Mouse (Mus musculus): Measurements from ENCODE around the gene Ccdc137.
A peak's percentile ranks its signal among the peaks of the same experiment; 100 is the strongest.

Ccdc137 gene

DNA sequence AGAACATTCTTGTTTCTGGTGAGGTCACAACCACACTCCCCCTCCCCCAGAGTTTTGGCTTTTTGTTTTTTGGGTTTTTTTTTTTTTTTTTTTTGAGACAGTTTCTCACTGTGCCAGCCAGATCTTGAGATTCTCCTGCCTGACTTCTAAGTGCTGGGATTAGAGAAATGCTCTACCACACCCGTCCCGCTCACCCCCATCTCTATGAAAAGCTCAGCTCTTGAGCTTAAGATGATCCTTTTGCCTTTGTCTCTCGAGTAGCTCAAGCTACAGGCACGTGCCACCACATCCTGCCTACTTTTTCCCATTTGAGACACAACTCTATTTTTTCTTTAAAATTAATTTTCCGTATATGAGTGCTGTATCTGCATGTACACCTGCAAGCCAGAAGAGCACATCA is 6.5 kb downstream of the Ccdc137 start:
- DNase-seq = no peak

DNA sequence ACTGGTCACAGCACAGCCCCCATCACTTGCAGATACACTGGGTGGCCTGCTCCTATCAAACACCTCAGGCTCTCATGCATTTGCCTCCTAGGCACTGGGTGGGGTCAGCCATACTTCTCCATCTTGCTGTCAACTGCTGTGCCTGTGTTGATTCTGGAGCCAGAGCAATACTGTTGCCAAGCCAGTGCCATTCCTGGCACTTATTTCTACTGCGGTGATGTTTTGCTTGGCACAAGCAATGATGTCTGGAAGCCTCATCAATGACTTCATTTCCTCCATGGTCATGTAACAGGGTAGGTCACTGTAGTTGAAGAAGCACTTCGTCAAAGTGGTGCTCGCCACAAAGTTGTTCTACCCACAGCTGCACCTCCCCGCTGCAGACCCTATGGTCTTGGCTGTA is 7.6 kb downstream of the Ccdc137 start:
- no peak for DNase-seq

DNA sequence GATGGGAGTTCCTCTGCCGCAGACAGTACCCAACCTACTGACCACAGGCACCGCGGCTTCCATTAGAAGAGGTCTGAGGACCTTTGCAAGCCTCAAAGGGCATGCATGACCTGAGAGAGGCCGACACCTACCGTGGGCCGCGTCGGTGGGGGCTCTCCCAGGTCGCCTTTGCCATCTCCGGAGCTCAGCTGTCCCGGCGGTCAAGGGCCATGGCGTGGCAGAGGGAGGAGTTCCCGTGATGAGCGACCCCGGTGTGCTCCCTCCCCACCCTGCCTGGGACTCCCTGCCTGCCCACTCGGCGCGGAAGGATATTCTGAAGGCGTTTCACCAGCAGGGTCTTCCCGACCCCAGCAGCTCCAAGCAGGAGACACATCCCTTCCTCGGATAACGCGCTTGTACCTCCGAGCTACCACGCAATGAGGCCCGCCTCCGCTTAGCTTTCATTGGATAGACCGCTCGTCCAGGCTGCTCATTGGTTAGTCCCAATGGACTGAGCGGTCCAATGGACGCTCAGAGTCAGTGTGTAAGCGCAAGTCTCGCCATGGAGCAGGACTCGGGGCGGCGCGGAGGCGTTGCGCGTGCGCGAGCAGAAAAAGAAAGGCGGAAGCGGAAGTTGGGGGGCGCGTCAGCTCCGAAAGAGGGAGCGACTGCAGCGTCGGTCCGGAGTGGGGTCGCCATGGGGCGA is 9.3 kb downstream of the Ccdc137 start, which contains the start of gene Arl16:
Gene Arl16 (minus strand): TSS at position 557 of the 685 bp plus-strand sequence.
- DNase-seq = peak; percentile 96

DNA sequence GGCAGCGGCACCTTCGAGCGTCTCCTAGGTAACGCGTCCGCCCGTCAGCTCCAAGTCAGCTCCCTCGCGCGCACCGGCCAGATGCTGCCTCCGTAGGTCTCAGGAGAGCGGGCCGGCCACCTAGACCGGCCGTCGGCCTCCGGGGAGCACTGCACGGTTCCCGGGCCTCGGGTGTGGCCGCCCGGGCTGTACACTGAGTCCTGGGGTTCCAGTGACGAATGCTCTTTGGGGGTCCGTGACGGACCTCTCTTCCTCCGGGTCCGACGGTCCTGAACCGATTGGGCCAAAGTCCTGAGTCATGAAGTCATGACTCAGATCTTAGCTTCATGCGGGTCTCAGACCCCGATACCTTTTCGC is 9.8 kb downstream of the Ccdc137 start:
- no peak for DNase-seq

DNA sequence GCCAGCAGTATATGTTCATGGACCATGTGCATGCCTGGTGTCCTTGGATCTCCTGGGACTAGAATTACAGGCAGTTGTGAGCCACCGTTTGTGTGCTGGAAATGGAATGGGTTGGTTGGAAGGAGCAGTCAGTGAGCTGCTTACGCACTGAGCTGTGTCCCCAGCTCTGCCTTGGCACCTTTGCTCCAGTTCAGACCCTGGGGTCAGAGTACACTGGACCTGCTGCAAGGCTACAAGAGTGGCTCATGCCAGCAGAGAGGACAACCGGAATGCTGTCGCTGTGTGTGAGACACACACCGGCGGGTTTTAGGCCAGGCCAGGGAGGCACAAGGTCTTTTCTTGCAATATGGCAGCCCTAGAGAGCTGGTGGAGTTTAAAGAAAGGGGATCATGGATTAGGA is 14.1 kb downstream of the Ccdc137 start:
- no peak for DNase-seq

DNA sequence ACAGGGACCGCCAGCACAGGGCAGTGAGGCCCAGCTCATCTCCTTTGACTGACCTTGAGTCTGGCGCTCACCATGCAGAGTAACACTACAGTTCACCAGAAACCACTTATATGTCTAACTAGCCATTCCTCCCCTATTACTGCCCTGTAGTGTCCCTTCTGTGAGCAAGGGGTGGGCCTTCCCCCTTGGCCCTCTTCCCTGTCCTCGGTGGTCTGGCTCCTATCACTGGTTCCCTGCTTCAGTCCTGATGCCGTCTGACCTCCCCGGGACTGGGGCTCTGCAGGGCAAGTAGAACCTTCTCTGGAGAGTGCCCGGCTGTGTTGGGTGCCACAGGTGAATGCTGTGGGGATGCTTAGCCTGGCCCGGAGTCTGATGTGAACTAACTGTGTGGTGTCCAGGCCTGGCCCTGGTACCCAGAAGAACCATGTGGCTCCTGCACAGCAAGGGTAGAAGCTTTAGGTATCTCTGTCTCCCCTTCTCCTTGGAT is 25.6 kb downstream of the Ccdc137 start:
- DNase-seq = no peak

DNA sequence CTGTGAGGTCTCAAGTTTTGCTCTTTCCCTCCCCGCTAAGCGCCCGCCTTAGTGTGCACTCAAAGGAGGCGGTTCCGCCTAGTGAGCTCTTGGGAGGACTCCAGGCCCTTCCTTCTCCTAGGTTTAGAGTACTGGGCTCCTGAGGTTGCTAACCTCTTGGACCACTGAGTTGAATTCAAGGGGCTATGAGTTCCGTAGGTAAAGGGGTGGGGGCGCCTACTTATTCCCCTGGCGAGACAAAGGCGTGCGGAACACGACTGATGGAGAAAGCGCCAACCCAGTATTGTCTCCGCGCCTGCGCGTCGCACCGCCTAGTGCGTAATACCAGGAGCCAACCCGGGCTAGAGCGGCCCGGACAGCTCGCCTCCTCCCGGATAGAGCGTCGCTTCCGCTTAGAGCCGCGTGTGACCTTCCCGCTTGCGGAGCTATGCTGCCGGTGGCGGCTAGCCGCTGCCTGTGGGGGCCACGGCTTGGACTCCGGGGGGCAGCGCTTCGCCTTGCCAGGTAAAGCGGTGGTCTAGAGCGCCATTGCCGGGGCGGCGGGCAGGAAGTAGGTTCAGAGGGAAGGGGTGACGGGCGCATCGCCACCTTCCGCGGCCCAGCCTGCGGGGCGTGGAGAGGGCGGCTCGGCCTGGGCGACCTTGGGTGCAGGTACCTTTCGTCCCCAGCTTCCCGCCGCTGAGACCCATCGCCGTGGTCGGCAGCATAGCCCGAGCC is 26.5 kb downstream of the Ccdc137 start, which contains the start of gene Mrpl12:
Gene Mrpl12 (plus strand): TSS at position 349 of the 717 bp plus-strand sequence.
- DNase-seq = peak; percentile 89

DNA sequence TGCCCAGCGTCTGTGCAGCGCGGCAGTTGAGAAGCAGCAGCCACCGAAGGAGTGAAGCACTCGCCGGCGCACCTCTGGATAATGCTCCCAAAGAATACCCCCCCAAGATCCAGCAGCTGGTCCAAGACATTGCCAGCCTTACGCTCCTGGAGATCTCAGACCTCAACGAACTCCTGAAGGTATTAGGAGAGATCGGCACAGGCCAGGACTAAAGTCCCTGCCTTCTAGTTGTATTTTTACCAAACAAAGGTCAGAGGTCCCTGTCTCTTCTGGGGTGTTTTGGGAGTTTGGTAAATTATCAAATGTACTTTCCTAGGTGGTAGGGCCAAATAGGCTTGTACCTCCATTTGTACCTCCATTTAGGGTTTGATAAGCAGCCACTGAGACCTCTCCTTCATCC is 27.3 kb downstream of the Ccdc137 start:
- DNase-seq = no peak

DNA sequence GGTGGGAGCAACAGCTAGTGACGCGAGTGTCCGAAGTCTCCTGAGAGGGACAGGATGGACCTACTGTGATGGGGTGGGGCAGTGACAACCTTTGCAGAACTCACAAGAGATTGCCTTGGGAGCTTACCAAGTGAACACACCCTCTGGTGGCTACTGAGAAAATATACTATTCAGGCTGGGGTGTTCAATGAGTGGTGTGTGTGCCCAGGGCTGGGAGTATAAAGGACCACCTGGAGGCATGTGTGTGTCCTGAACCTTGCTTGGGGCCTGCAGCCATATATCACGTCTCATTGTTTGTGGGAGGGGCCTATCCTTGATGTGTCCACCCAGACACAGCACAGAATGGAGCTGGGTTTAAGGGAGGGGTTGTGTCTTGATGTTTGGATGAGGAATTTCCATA is 30.6 kb downstream of the Ccdc137 start:
- no peak for DNase-seq

DNA sequence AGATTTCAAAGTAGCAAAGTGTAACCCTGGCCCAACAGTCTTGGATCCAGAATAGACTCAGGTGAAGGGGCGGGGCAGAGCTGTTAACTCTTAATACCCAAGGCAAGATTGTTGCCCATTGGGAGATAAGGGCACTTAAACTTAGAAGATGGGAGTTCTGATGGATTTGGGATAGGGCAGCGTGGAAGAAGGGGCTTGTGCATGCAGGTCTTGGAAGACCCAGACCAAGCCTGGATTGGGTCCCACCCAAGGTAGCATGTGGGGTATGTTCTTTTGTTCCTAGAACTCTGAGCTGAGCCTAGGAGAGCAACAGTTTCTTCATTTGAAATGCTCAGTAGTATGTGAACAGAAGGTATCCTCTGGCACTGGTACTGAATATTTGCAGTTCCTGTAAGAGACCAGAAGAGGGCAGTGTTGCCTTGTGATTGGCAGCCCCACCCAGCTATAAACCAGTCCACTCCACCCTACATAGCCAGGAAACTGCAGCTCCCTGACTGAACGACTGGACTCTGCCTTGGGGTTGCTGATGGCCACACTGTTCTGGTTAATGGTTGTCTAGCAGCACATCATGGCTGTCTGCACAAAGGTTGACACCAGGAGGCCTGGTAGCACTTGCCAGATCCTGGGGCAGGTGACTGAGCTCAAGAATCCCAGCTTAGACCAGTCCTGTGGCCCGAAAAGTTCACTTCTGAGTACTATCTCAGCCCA is 31.3 kb downstream of the Ccdc137 start:
- peak; percentile 62 for DNase-seq

DNA sequence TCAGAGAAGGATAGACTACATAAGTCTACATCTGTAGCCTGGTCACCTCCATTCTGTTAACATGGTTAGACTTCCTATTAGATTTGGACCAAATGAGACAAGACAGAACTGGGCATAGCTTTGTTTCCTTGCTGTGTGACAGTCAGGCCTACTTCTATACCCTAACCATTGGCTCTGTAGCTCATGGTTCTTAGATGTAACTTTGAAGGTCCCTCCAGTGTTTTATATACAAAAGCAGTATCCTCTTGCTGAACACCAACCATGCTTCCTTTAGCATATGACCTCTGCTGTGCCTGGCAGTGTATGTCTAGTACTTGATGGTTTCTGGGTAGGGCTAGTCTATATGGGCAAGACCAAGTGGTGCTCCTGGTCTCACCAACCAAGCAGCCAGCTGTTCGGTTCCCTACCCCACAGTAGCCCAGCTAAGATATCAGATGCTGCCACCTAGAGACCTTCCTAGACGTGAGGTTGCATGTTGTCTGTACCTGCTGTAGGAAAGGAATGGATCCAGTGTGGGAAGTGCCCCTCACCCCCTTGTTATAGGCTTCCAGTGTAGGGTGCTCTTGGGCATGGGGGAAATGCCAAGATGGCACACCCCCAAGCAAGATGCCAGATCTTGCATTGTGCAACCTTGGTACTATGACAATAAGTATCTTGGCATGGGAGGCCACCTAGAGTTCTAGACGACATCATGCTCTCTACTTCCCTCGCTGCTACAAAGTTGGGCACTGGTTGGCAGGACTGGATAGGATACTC is 32.6 kb downstream of the Ccdc137 start:
- DNase-seq = no peak

DNA sequence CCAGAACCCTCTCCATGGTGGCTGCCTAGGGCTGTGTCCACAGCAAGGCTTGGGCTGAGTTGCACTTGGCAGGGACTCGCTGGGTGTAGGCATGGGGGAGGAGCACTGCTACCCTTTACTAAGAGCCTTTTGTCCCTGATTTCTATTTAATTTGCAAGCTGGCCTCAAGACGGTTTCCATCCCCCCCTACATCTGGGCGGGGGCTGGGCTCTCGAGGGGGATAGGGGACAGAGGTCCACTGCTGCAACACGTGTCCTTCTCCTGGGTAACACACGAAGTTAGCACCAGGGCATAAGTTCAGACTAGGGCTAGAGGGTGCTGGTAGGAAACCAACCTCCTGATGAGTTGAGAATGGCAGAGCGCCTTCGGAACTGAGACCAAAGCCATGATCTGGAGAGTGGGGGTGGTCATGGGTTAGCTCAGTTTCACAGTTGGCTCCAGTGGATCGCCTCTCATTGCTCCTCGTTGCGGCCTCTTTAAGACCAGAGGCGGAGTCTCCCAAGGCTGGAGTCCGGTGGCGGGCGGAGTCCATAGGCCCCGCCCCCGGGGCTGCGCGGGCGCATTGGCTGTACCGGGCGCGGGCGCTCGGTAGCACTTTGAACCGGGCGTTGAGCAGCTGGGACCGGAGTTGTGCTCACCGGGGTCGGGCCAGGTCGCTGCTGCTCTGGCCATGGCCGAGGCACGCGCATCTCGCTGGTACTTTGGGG is 33.6 kb downstream of the Ccdc137 start, which contains the start of gene Slc25a10:
Gene Slc25a10 (plus strand): TSS at position 524 of the 707 bp plus-strand sequence.
- DNase-seq = peak; percentile 84

DNA sequence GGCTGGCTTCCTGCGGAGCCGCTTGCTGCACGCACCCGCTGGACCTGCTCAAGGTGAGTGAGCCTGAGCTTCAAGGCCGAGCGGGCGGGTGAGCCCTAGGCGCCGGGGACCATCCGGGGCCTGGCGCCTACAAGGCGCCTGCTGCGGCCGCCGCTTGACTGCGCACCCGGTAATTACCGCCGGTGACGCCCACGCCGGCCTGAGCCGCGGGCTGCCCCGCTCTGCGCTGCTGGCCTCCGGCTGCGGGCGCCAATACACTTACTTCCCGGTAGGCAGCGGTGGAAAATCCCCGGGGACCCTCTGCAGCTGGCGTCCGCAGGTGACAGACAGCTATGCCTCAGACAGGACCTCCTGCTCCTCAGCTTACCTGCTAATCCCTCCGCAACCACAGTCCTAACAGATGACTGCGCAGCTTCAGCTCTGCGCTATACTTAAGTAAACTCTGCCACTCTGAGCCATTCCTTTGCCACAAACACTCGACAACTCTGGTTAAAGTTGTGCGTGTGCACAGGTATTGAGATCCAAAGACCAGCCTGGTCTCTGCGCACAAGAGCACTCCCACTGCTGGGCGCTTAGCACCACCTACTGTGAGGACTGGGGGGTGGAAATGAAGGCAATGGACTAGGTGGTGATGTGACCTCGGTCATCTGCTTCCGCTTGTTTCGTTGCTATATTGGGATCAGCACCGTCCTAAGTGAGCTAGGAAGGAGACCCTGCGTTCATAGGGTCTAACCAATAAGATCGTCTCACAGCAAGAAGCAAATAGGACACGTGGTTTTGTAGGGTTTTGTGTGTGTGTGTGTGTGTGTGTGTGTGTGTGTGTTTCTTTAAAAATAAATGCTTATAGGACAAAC is 34.3 kb downstream of the Ccdc137 start:
- DNase-seq = peak; percentile 52

DNA sequence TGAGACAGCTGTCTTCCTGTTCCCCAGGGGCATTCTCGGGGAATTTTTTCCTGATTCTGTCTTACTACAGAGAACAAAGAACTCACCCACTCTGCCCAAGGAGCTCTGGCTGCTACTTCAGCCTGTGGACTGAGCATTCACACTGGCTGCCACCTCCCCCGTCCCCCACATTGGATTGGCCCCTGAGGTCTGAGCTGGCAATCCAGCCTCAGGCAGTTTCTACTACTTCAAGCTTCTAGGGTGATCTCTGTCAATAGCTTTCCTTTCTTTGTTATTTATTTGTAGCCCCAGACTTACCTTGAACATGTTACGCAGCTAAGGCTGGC is 34.9 kb downstream of the Ccdc137 start:
- no peak for DNase-seq

DNA sequence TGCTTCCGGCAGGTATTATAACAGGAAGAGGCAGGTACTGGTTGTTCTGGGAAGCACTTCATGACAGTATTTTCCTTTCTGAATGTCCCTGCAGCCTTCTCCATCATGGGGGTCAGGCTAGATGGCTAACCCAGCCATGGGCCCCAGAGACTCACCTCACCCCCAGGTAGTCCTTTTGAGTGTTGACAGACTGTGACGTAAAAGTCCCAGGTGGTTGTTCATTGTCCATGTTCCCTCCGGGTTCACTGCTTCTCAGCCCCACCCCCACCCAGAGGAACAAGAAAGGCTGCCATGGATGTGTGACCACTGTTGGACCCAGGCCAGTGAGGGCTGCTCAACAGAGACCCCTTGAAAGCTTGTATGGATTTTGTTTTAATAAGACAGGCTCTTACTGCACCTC is 35.4 kb downstream of the Ccdc137 start:
- no peak for DNase-seq

DNA sequence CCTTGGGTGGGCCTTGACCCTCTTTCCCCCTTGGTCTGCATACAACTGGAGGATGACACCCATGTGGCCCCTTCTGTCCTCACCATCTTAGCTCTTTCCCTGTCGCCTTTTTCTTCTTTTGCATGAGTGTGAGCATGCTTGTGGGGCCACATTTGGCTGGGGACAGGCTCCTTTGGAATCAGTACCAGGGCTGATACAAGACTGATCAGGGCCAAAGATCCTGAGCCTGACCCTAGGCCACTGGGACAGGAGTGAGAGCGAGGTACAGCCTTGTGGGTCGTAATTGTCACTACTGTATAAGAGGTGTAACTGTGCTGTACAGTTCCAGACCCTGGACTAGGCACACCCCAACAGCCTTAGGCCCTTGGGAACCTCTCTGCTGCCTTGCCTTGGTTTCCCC is 36.0 kb downstream of the Ccdc137 start:
- DNase-seq = no peak

DNA sequence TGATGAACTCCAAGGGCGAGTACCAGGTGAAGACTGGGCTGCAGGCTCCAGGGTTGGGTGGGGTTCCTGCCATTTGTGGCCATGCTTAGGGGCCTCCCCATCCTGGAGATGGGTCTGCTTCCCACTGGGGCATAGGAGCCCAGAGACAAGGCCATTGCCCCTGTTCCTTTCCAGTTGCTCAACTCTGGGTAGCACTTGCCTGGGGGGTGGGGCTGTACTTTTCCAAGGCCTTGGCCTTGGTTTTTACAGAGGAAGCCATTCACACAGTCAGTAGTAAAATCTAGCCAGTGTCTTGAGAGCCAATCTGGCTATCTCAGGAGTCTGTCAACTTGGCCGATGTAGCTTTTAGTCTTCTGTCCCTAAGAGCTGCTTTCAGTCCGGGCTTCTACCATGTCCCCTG is 39.5 kb downstream of the Ccdc137 start:
- DNase-seq = no peak

DNA sequence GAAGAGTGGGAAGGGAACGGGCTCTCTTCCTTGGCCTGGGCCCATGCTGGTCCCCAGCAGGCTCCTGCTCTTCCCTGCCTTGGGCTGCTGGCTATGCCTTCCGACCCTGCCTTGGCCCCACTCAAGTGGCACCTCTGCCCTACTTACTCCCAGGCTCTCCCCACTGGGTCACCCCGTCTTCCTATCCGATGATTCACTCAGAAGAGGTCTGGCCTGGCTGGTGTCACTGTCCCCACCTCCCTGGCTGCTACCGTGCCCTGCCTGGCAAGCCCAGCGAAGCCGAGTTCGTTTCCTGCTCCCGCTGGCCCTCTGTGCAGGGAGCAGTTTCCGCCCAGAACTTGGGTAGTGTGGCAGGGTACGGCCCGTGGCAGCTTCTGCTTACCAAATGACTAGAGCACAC is 40.3 kb downstream of the Ccdc137 start:
- no peak for DNase-seq

DNA sequence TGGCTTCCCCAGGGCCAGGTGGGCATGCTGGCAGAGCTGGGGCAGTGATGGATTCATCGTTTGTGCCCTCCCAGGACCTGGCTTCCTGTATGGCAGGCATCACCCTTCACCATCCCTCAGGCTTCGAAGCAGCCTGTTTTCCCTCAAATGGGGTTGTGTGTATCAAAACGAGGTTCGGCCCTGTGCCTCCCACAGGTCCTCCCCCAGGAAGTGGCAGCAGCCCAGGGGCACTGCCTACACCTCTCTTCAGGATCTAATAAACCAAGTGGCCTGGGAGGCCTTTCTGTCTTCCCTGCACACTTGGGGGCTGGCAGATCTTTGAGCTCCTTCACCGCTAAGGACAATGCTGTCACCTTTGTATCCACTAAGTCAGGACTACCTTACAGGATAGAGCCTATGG is 41.0 kb downstream of the Ccdc137 start:
- no peak for DNase-seq

DNA sequence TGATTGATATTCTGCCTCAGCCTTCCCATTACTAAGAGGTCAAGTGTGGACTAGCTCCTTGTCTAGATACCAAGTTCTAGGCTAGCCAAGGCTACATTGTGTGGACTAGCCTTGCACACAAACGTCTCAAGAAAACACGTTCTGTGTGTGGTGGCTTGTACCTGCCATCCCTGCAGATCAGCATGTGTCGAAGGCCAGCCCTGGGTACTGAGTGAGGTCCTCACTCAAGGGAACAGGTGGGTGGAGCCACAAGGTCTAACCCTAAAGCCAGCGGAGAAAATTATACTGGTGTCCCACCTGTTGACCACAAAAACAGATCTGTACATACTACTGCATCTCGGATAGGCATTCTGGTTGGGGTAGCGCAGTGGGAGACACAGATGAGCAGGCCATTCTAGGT is 42.0 kb downstream of the Ccdc137 start:
- no peak for DNase-seq

DNA sequence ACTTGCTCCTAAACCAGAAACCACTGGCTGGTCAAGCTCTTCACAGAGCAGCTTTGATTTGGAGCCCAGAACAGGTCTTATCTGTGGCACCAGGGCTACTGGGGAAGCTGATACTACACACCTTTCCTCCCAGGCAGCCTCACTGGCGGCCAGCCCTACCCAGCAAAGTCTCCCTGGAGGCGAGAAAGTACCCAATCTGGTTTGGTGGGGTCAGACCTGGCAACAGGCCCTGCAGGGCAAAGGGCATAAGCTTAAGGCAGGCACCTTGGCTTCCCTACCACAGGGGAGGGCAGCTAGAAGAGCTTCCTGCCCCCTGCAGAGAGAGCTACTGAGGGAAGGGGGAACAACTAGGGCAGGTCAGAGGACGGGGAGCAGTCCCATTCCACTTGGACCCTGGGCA is 42.4 kb downstream of the Ccdc137 start:
- no peak for DNase-seq

DNA sequence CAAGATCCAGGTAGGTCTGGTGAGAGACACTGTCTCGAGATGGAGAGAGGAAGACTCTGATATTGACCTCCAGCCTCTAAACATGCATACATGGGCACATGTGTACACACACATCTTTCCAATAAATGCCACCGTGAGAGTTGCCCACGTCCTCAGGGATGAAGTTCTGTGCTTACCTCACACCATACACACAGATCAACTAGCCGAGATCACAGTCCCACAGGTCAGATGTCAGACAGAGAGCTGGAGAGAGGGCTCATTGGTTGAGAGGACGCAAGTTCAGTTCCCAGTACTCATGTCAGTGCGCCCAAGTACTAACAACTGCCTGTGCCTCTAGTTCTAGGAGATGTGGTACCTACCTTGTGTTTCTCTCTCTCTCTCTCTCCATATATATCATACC is 43.1 kb downstream of the Ccdc137 start:
- DNase-seq = no peak
